Mouse (Mus musculus) erythroblast, embryonic 14.5 days (primary cell): ENCODE measurements around the gene Itgam.

Source experiments
- GATA1 ChIP-seq: IDR thresholded peaks from 2 replicates; pipeline ENCODE4 v1.6.1; 2012; ENCODE audit warnings: low read length, inconsistent platforms, mixed read lengths
- TAL1 ChIP-seq: IDR thresholded peaks from 3 replicates; pipeline ENCODE4 v1.6.1; 2012; ENCODE audit warnings: low read length, inconsistent platforms, mixed read lengths

GRCm38 (mm10) chr7:128048819-128049218, 13.6 kb upstream of the Itgam start:
- TF ChIP-seq TAL1 (no peak), GATA1 (no peak)
